Mouse (Mus musculus): ENCODE measurements around the gene Tepp.

Gene Tepp

GRCm38 (mm10) chr8:95361016-95361341, 50.6 kb downstream of the Tepp start:
- in situ Hi-C loops (cut with MboI, MseI): no loop called here

GRCm38 (mm10) chr8:95362272-95362671, 51.9 kb downstream of the Tepp start:
- in situ Hi-C loops (cut with MboI, MseI): no loop called here

GRCm38 (mm10) chr8:95363849-95364248, 53.5 kb downstream of the Tepp start:
- in situ Hi-C loops (cut with MboI, MseI): no loop called here

- in situ Hi-C loops (cut with MboI, MseI): no loop called here
Measured at GRCm38 (mm10) chr8:95369581-95370326, 59.4 kb downstream of the Tepp start.

GRCm38 (mm10) chr8:95373389-95374002, 63.1 kb downstream of the Tepp start:
- in situ Hi-C loops (cut with MboI, MseI): no loop called here

GRCm38 (mm10) chr8:95374429-95374828, 64.1 kb downstream of the Tepp start:
- in situ Hi-C loops (cut with MboI, MseI): no loop called here

- in situ Hi-C loops (cut with MboI, MseI): loop anchor here (5.0 kb wide), 1 partner anchor 78 kb away; no protein-coding TSS in a partner anchor
Measured at GRCm38 (mm10) chr8:95375374-95375930, 65.1 kb downstream of the Tepp start.
